Mouse (Mus musculus) midbrain, embryonic 13.5 days (tissue): Measurements from ENCODE around the gene Cplx2. TPM values are rescaled to one million over a fixed set of nuclear protein-coding genes. Genes with fewer than 3 reads are reported as not detected.

Source experiments
- ATAC-seq: fragments of 200-750 bp; cut with Nextera tagmentation; 2 replicates; pipeline ENCODE4 v1.8.0; 2017; ENCODE audit warnings: mild to moderate bottlenecking, moderate TSS enrichment, moderate library complexity
- H3K27ac ChIP-seq: fragments of 300-500 bp; sonication (generic); 2 replicates; pipeline ENCODE4 v1.5.1; 2015; ENCODE audit warnings: inconsistent platforms, mild to moderate bottlenecking, moderate library complexity
- H3K27me3 ChIP-seq: fragments of 300-500 bp; sonication (generic); 2 replicates; pipeline ENCODE4 v1.6.1; 2015; ENCODE audit warnings: mild to moderate bottlenecking, inconsistent platforms
- H3K36me3 ChIP-seq: fragments of 300-500 bp; sonication (generic); 2 replicates; pipeline ENCODE4 v1.6.1; 2015; ENCODE audit warnings: mild to moderate bottlenecking, inconsistent platforms
- H3K4me1 ChIP-seq: fragments of 300-500 bp; sonication (generic); replicated peaks from 2 replicates; pipeline ENCODE4 v1.6.1; 2015; ENCODE audit warnings: inconsistent platforms
- H3K4me2 ChIP-seq: fragments of 300-500 bp; sonication (generic); replicated peaks from 2 replicates; pipeline ENCODE4 v1.6.1; 2015; ENCODE audit warnings: moderate library complexity, mild to moderate bottlenecking, inconsistent platforms
- H3K4me3 ChIP-seq: fragments of 300-500 bp; sonication (generic); replicated peaks from 2 replicates; pipeline ENCODE4 v1.5.1; 2015; ENCODE audit warnings: mild to moderate bottlenecking, inconsistent platforms
- H3K9ac ChIP-seq: fragments of 300-500 bp; sonication (generic); replicated peaks from 2 replicates; pipeline ENCODE4 v1.6.1; 2015; ENCODE audit warnings: mild to moderate bottlenecking, inconsistent platforms
- H3K9me3 ChIP-seq: fragments of 300-500 bp; sonication (generic); 2 replicates; pipeline ENCODE4 v1.6.1; 2016; ENCODE audit warnings: mild to moderate bottlenecking, inconsistent platforms
- WGBS: fragments of 180-500 bp; shearing (Covaris S2); methylation state at CpG from one replicate; pipeline ENCODE4 v1.1.7; 2015; 5-methylcytosine and 5-hydroxymethylcytosine counted together
- polyA plus RNA-seq: library from polyadenylated mRNA; unstranded; fragments of >200 nt; fragmentation: Nextera tagmentation; extraction: Ambion mirVana; gene quantifications from 2 replicates; pipeline ENCODE4 v1.2.1, GENCODE M21; 2015

The Cplx2 gene
- polyA plus RNA-seq, 1 experiment from 2014 or later: 31.0 TPM

- ATAC-seq: peak; percentile 89
- Histone ChIP-seq H3K27ac (peak overlapping the region; percentile 90), H3K9me3 (no peaks in the 10 kb centered on the region), H3K4me2 (peak overlapping the region; percentile 73), H3K4me1 (peaks cover 65% of the 10 kb centered on the region), H3K27me3 (peaks cover 16% of the 10 kb centered on the region), H3K36me3 (no peaks in the 10 kb centered on the region), H3K9ac (peak overlapping the region; percentile 81), H3K4me3 (peak overlapping the region; percentile 54)
- under 1% methylated on average over 58 of the region's 59 CpGs for WGBS
Measured at GRCm38 (mm10) chr13:54371387-54372330, 510 bp downstream of the Cplx2 start.

- Histone ChIP-seq H3K4me2 (peak overlapping the region; percentile 73), H3K36me3 (no peaks in the 10 kb centered on the region), H3K4me3 (peak overlapping the region; percentile 54), H3K27me3 (peaks cover 16% of the 10 kb centered on the region), H3K27ac (peak overlapping the region; percentile 90), H3K9ac (peak overlapping the region; percentile 81), H3K9me3 (no peaks in the 10 kb centered on the region), H3K4me1 (peaks cover 61% of the 10 kb centered on the region)
- ATAC-seq: peak; percentile 57
- WGBS: 1% methylated on average over 13 of the region's 16 CpGs
Measured at GRCm38 (mm10) chr13:54372665-54373064, 1.5 kb downstream of the Cplx2 start.

GRCm38 (mm10) chr13:54374106-54374706 lies 3.1 kb downstream of the Cplx2 start:
- WGBS: 41% methylated on average over 9 of the region's 9 CpGs
- no peak for ATAC-seq
- peak overlapping the region; percentile 73 for H3K4me2 ChIP-seq
- peaks cover 15% of the 10 kb centered on the region for H3K27me3 ChIP-seq
- H3K36me3 ChIP-seq: 0 out of 2 replicates have a peak, but pooled peaks cover 3% of the 10 kb centered on the region
- H3K9ac ChIP-seq: 0 out of 2 replicates have a peak overlapping the region, but pooled peaks have one; percentile 19
- H3K4me3 ChIP-seq: no peak overlapping the region
- peaks cover 55% of the 10 kb centered on the region for H3K4me1 ChIP-seq
- H3K9me3 ChIP-seq: no peaks in the 10 kb centered on the region
- H3K27ac ChIP-seq: 0 out of 2 replicates have a peak overlapping the region, but pooled peaks have one; percentile 4

- Histone ChIP-seq H3K4me3 (no peak overlapping the region), H3K27me3 (0 out of 2 replicates have a peak, but pooled peaks cover under 1% of the 10 kb centered on the region), H3K4me2 (no peak overlapping the region), H3K9me3 (no peaks in the 10 kb centered on the region), H3K36me3 (peaks cover 11% of the 10 kb centered on the region; the same call in 1 of the 2 replicates), H3K27ac (no peak overlapping the region), H3K9ac (no peak overlapping the region), H3K4me1 (peaks cover 41% of the 10 kb centered on the region)
- 82% methylated on average over 11 of the region's 11 CpGs for WGBS
- ATAC-seq: no peak
Measured at GRCm38 (mm10) chr13:54375497-54376495, 4.6 kb downstream of the Cplx2 start.

GRCm38 (mm10) chr13:54376736-54377135 lies 5.6 kb downstream of the Cplx2 start:
- ATAC-seq: no peak
- Histone ChIP-seq H3K4me3 (no peak overlapping the region), H3K27ac (no peak overlapping the region), H3K9ac (no peak overlapping the region), H3K36me3 (peaks cover 12% of the 10 kb centered on the region; the same call in 1 of the 2 replicates), H3K27me3 (no peaks in the 10 kb centered on the region), H3K9me3 (no peaks in the 10 kb centered on the region), H3K4me2 (no peak overlapping the region), H3K4me1 (peaks cover 32% of the 10 kb centered on the region)
- 91% methylated on average over 7 of the region's 7 CpGs for WGBS

- H3K27ac ChIP-seq: no peak overlapping the region
- H3K9me3 ChIP-seq: no peaks in the 10 kb centered on the region
- H3K4me3 ChIP-seq: no peak overlapping the region
- 66% methylated on average over 3 of the region's 3 CpGs for WGBS
- peaks cover 12% of the 10 kb centered on the region; the same call in 1 of the 2 replicates for H3K36me3 ChIP-seq
- no peak for ATAC-seq
- H3K4me1 ChIP-seq: peaks cover 19% of the 10 kb centered on the region
- H3K27me3 ChIP-seq: no peaks in the 10 kb centered on the region
- no peak overlapping the region for H3K4me2 ChIP-seq
- H3K9ac ChIP-seq: no peak overlapping the region
Measured at GRCm38 (mm10) chr13:54378051-54378450, 6.9 kb downstream of the Cplx2 start.

GRCm38 (mm10) chr13:54380421-54380820 lies 9.3 kb downstream of the Cplx2 start:
- Histone ChIP-seq H3K27me3 (no peaks in the 10 kb centered on the region), H3K4me3 (no peak overlapping the region), H3K36me3 (peaks cover 12% of the 10 kb centered on the region; the same call in 1 of the 2 replicates), H3K9ac (no peak overlapping the region), H3K27ac (no peak overlapping the region), H3K4me1 (peaks cover 19% of the 10 kb centered on the region), H3K4me2 (no peak overlapping the region), H3K9me3 (no peaks in the 10 kb centered on the region)
- WGBS: 83% methylated on average over 5 of the region's 5 CpGs
- ATAC-seq: no peak

- no peak overlapping the region for H3K4me3 ChIP-seq
- H3K4me1 ChIP-seq: peaks cover 19% of the 10 kb centered on the region
- H3K9me3 ChIP-seq: no peaks in the 10 kb centered on the region
- H3K27ac ChIP-seq: no peak overlapping the region
- no peak overlapping the region for H3K9ac ChIP-seq
- no peak for ATAC-seq
- WGBS: 89% methylated on average over 8 of the region's 8 CpGs
- peaks cover 12% of the 10 kb centered on the region; the same call in 1 of the 2 replicates for H3K36me3 ChIP-seq
- no peaks in the 10 kb centered on the region for H3K27me3 ChIP-seq
- H3K4me2 ChIP-seq: no peak overlapping the region
Measured at GRCm38 (mm10) chr13:54381396-54381795, 10.2 kb downstream of the Cplx2 start.

- WGBS: 84% methylated on average over 5 of the region's 5 CpGs
- ATAC-seq: no peak
Measured at GRCm38 (mm10) chr13:54383531-54383930, 12.4 kb downstream of the Cplx2 start.

GRCm38 (mm10) chr13:54384518-54384917 lies 13.4 kb downstream of the Cplx2 start:
- no peaks in the 10 kb centered on the region for H3K9me3 ChIP-seq
- H3K27ac ChIP-seq: 0 out of 2 replicates have a peak overlapping the region, but pooled peaks have one; percentile 14
- peaks cover 24% of the 10 kb centered on the region for H3K4me1 ChIP-seq
- 30% methylated on average over 5 of the region's 5 CpGs for WGBS
- H3K27me3 ChIP-seq: no peaks in the 10 kb centered on the region
- H3K9ac ChIP-seq: no peak overlapping the region
- H3K36me3 ChIP-seq: peaks cover 9% of the 10 kb centered on the region; the same call in 1 of the 2 replicates
- peak; percentile 35; the same call in 1 of the 2 replicates for ATAC-seq
- no peak overlapping the region for H3K4me2 ChIP-seq
- no peak overlapping the region for H3K4me3 ChIP-seq

More at GRCm38 (mm10) chr13:54383531-54383930, 12.4 kb downstream of the Cplx2 start:
- Histone ChIP-seq H3K9me3 (no peaks in the 10 kb centered on the region), H3K27me3 (no peaks in the 10 kb centered on the region), H3K4me3 (no peak overlapping the region), H3K27ac (no peak overlapping the region), H3K4me1 (peaks cover 24% of the 10 kb centered on the region), H3K36me3 (peaks cover 12% of the 10 kb centered on the region; the same call in 1 of the 2 replicates), H3K4me2 (no peak overlapping the region), H3K9ac (no peak overlapping the region)
